Mouse (Mus musculus) liver, postnatal 0 days (tissue): ENCODE measurements around the gene Clip3.

Experiments used
- CTCF ChIP-seq: sonication (generic); IDR thresholded peaks from 2 replicates; pipeline ENCODE4 v1.5.1; 2016; ENCODE audit warnings: antibody characterized with exemption, low read depth
- EP300 ChIP-seq: IDR thresholded peaks from 2 replicates; pipeline ENCODE4 v1.6.1; 2016; ENCODE audit warnings: antibody characterized with exemption, low read depth, mild to moderate bottlenecking

DNA sequence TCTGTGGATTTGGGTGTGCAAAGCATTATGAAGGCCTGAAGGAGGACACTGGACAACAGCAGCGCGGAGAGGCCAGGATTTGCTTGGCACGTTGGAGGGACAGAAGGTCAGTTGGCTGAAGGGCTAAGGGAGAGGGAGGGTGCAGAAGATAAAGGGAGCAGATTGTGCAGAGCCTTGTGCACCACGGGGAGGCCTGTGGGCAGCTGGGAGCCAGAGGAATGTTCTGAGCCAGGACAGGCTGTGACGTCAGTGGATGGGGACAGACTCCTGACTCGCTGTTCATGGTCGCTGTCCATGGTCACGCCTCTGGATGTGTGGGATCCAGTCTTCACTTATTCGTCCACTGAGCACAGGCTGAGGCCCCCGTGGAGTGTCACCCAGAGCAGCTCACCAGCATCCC lies 3.6 kb downstream of the Clip3 start:
- TF ChIP-seq CTCF (no peak), EP300 (no peak)
